Comparison of ENCODE assay signal across 8 mouse cellular contexts in the genomic region with DNA sequence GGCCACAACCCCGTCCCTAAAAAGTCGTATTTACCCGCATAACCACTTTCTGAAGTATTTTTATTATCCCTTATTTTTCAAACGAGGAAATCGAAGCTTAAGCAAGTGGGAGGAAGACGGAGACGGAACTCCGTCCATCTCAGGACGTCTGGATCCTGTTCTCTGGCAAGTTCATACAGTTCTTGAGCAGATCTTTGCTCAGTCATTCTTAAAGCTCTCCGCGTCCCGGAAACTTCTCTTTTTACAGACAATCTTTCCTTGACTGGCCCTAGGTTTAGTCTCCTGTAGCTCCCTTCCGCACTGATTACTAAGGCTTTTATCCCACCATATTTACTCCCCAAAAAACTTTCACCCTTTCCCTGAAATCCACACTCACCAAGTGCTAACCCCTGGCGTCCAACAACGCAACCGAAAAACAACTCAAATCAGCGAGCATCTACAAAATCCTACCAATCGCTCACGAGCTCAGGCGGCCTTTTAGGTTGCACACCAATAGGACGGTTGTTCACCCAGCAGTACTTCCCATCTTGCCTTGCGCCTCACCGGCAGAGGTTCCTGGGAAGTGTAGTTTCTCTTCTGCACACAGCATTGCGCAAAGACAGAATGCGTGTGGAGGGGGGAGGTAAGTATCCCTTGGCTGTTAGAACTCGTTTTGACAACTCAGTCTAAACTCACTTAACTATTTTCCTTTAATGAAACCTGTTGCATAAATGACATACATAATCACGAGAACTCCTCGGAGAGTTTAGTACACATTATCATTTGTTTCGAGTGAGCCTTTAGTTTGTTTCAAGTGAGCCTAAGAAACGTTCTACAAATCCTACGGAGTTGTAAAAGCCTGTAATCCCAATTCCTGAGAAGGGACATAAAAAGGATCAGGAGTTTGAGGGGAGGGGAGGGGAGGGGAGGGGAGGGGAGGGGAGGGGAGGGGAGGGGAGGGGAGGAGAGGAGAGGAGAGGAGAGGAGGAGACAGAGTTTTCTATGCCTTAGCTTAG. TPM values are rescaled to one million over a fixed set of nuclear protein-coding genes. Genes with fewer than 3 reads are reported as not detected.
DNase-seq lines count a peak whose midpoint lies in the region; ATAC-seq lines count a peak whose summit lies in the region.

No protein-coding gene starts in this region.

- H3K27ac ChIP-seq in hindbrain, embryonic 11.5 days (ENCODE audit: low read depth, low read length), result peak overlapping the region; percentile 59; the same call in 1 of the 2 replicates

- ATAC-seq in hindbrain, embryonic 11.5 days (ENCODE audit: low FRiP score), result peak; percentile 95

- DNase-seq in Muller cell, postnatal 12 days (ENCODE audit: inconsistent ontology term), result peak; percentile 87
- peak; percentile 84 for DNase-seq in cerebellum, adult 9-11 months
- DNase-seq in frontal cortex, adult 2 months (ENCODE audit: extremely low spot score in 1 of 2, low spot score in 1 of 2), result peak; percentile 84 to 91
- peak; percentile 85 for DNase-seq in hindbrain, embryonic 11.5 days (ENCODE audit: low spot score)
- DNase-seq in layer of hippocampus, postnatal 10 days (ENCODE audit: low spot score in 2 of 2), result peak; percentile 76 to 79
- DNase-seq in lung, postnatal 10 days, result peak; percentile 91
- DNase-seq in ovary, postnatal 36 days (ENCODE audit: low spot score), result peak; percentile 78
- peak; percentile 82 for DNase-seq in thymus, postnatal 25 days

- H3K9me3 ChIP-seq in hindbrain, embryonic 11.5 days (ENCODE audit: control insufficient read depth, low read length), result no peaks in the 10 kb centered on the region

- H3K4me1 ChIP-seq in hindbrain, embryonic 11.5 days (replicated peaks; ENCODE audit: control insufficient read depth, insufficient read depth, low read length), result no peaks in the 10 kb centered on the region

- no peaks in the 10 kb centered on the region for H3K36me3 ChIP-seq in hindbrain, embryonic 11.5 days (ENCODE audit: control insufficient read depth, insufficient read depth, low read length)

- no peaks in the 10 kb centered on the region for H3K27me3 ChIP-seq in hindbrain, embryonic 11.5 days (ENCODE audit: control insufficient read depth, insufficient read depth, low read length)

- peak overlapping the region; percentile 66 for H3K9ac ChIP-seq in hindbrain, embryonic 11.5 days (ENCODE audit: low read depth, low read length)

- H3K4me3 ChIP-seq in hindbrain, embryonic 11.5 days (ENCODE audit: low read depth, low read length), result peak overlapping the region; percentile 54

- peak overlapping the region; percentile 52 for H3K4me2 ChIP-seq in hindbrain, embryonic 11.5 days (replicated peaks; ENCODE audit: low read depth, low read length)

- WGBS in hindbrain, embryonic 11.5 days, result 2% methylated on average over 31 of the region's 31 CpGs

RNA-seq across cellular contexts. Expression of a gene that starts 6.7 kb away (rescaled TPM):
- 11.8 and 13.8 TPM in 2 replicates for polyA plus RNA-seq in frontal cortex, adult 2 months (2012; rRNA removed)
- polyA plus RNA-seq in hindbrain, embryonic 11.5 days (2014; fragmentation: Nextera tagmentation; extraction: Ambion mirVana), result 57.4 and 63.1 TPM in 2 replicates
- total RNA-seq in layer of hippocampus, postnatal 10 days (2021), result 10 to 100 TPM; 34.2 to 39.2 TPM

RNA-seq across cellular contexts. Expression of a gene that starts 6.9 kb away (rescaled TPM):
- 7.3 and 7.7 TPM in 2 replicates for polyA plus RNA-seq in frontal cortex, adult 2 months (2012; rRNA removed)
- 24.7 and 24.8 TPM in 2 replicates for polyA plus RNA-seq in hindbrain, embryonic 11.5 days (2014; fragmentation: Nextera tagmentation; extraction: Ambion mirVana)
- 1 to 10 TPM; 8.3 to 8.4 TPM for total RNA-seq in layer of hippocampus, postnatal 10 days (2021)

Comparison
In these comparisons a context has a peak if more than half of its experiments do, and no peak if none do; other contexts are left out.
1. Peak in every context shown above with its lines: DNase-seq, ATAC-seq, H3K4me3 ChIP-seq and H3K27ac ChIP-seq.